Mouse (Mus musculus): ENCODE data around the gene Tmem176a. TPM values are rescaled to one million over a fixed set of nuclear protein-coding genes. Genes with fewer than 3 reads are reported as not detected.
"Not testable (repeated sequence)": the region's sequence is repeated elsewhere in the genome, so short reads cannot be mapped to it uniquely, and the experiment has no call there.

Tmem176a gene
- polyA plus RNA-seq, 1 experiment from 2014 or later: 102 TPM

DNA sequence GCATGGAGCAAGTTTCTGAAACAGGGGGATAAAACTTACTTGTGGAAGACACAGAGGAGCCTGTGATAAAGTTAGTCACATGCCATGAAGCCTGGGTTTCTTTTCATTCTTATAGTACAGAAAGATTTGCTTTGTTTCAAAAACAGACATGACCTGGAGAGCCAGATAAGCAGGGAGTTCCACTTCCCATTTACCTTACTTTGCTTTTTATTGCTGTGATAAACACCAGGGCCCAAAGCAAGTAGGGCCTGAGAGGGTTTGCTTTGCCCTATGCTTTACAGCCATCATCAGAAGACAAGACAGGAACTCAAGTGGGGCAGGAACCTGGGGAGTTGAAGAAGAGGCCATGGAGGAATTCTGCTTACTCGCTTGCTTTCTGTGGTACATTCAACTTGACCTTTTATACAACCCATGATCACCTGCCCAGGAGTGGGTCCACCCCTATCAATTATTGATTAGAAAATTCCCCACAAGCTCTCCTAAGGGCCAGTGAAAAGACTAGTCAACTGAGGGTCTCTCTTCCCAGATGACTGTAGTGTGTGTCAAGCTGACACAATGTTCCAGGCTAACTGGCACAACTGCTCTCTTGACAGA, 24.5 kb downstream of the Tmem176a start:
- Histone ChIP-seq H3K9me3 (no peaks in the 10 kb centered on the region), H3K9ac (no peak overlapping the region), H3K4me3 (no peak overlapping the region), H3K4me1 (peaks cover 11% of the 10 kb centered on the region; the same call in 1 of the 2 replicates), H3K4me2 (no peak overlapping the region), H3K36me3 (no peaks in the 10 kb centered on the region), H3K27me3 (replicated peaks) (no peaks in the 10 kb centered on the region), H3K27ac (replicated peaks) (no peak overlapping the region)
- no peak for ATAC-seq (ENCODE audit: extremely low read depth, insufficient number of reproducible peaks, low FRiP score, low TSS enrichment)
- WGBS: 91% methylated on average over 1 of the region's 1 CpGs

DNA sequence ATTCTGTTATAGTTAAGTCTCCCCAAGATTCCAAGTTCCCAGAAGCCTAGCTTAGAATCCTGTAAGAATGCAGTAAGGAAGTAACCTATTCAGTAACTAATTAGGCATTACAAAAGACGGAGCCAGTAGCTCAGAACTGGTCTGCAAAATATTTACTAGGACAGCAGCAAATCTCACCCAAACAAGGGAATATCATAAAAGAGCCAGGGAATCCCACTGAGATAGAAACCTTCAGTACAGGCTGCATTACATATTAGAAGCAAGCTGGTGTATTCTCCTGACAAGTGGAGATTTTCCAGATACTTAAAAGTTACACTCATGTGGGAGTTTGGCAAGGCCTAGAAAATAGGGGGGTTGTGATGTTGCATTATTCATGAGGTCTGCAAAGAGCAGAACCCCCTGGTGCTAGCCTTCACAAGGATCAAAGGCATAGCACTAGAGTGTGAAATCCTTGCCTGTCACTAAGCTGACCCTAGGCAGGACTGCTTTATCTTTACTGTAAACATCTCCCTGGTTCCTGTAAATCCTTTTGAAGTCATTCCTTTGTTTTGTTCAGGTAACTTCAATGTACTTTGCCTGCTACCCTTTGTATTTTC, 25.7 kb downstream of the Tmem176a start:
- H3K36me3 ChIP-seq; H3K27me3 ChIP-seq (replicated peaks); ATAC-seq (ENCODE audit: extremely low read depth, insufficient number of reproducible peaks, low FRiP score, low TSS enrichment); H3K9ac ChIP-seq; H3K4me2 ChIP-seq; H3K4me3 ChIP-seq; H3K9me3 ChIP-seq; H3K27ac ChIP-seq (replicated peaks): not testable (repeated sequence)
- peaks cover 11% of the 10 kb centered on the region; the same call in 1 of the 2 replicates for H3K4me1 ChIP-seq
- WGBS: 32% methylated on average over 1 of the region's 1 CpGs

DNA sequence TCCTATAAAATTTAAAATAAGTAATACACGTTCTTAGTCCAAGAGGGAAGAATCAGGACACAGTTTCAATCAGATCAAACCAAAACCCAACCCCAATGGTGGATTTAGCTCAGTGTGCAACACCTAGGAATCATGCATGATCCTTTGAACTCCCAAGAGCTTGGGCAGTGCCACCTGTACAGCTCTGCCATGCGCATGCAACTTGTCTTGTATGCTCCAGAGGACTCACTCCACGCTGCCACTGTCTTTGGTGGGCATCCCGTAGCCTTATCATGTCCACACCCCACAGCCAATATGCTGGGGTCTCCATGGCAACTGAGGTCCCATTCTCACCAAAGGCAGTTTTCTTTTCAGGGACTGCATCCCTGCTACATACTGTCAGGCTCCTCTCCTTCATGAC, 26.4 kb downstream of the Tmem176a start:
- peaks cover 6% of the 10 kb centered on the region; the same call in 1 of the 2 replicates for H3K4me1 ChIP-seq
- no peak for ATAC-seq (ENCODE audit: extremely low read depth, insufficient number of reproducible peaks, low FRiP score, low TSS enrichment)
- no peak overlapping the region for H3K4me3 ChIP-seq
- no peaks in the 10 kb centered on the region for H3K27me3 ChIP-seq (replicated peaks)
- H3K9ac ChIP-seq: no peak overlapping the region
- WGBS: 52% methylated on average over 4 of the region's 4 CpGs
- no peak overlapping the region for H3K4me2 ChIP-seq
- no peaks in the 10 kb centered on the region for H3K9me3 ChIP-seq
- no peaks in the 10 kb centered on the region for H3K36me3 ChIP-seq
- H3K27ac ChIP-seq (replicated peaks): no peak overlapping the region

DNA sequence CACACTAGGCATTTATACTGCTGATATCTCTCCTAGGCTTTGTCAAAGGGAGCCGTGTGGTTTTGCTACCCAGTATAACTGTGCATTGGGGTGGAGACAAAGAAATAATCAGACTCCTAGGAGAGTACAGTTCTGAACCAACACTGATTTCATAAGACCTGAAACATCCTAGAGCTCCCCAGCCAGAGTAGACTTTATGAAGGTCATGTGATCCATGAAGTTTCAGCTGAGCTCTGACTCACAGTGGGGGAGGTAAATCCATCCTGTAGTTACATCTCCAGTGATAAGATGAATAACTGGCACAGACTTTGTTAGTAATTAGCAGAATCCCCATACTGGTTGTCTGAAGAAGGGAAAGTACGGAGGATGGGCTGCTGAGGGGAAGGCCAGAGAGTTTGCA, 29.1 kb downstream of the Tmem176a start:
- Histone ChIP-seq H3K4me1 (no peaks in the 10 kb centered on the region), H3K4me3 (no peak overlapping the region), H3K4me2 (no peak overlapping the region), H3K9ac (no peak overlapping the region), H3K9me3 (no peaks in the 10 kb centered on the region), H3K27me3 (replicated peaks) (no peaks in the 10 kb centered on the region), H3K27ac (replicated peaks) (no peak overlapping the region), H3K36me3 (no peaks in the 10 kb centered on the region)
- ATAC-seq (ENCODE audit: extremely low read depth, insufficient number of reproducible peaks, low FRiP score, low TSS enrichment): no peak
- WGBS: 53% methylated on average over 2 of the region's 2 CpGs

DNA sequence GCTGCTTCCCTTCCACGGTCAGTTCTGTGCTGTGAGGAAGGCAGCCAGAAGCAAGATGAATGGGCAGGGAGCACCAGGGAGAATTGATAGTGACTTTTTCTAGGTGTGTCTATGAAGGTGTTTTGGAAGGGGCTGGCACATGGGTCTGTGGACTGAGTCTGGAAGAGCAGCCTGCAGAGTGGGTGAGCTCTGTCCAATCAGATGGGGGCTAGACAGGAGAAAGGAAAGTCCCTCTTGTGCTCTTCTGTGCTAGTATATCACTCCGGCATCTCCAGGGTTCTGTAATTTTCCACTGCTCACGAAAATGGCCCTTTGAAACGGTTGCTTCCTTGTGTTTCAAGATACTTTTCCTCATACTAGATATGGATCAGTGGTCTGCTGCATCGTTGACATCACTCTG, 31.9 kb downstream of the Tmem176a start, which contains the start of gene Aoc1:
Aoc1 (plus strand) TSS at position 301 of the 400 bp plus-strand sequence.
- WGBS: 73% methylated on average over 5 of the region's 5 CpGs
- H3K27ac ChIP-seq (replicated peaks): no peak within 1 kb of the TSS
- H3K4me2 ChIP-seq: no peak within 1 kb of the TSS
- no peaks in the 10 kb centered on the region for H3K27me3 ChIP-seq (replicated peaks)
- H3K9me3 ChIP-seq: no peaks in the 10 kb centered on the region
- H3K9ac ChIP-seq: no peak within 1 kb of the TSS
- H3K36me3 ChIP-seq: no peaks in the 10 kb centered on the region
- ATAC-seq (ENCODE audit: extremely low read depth, insufficient number of reproducible peaks, low FRiP score, low TSS enrichment): no peak
- no peak within 1 kb of the TSS for H3K4me3 ChIP-seq
- H3K4me1 ChIP-seq: no peaks in the 10 kb centered on the region

DNA sequence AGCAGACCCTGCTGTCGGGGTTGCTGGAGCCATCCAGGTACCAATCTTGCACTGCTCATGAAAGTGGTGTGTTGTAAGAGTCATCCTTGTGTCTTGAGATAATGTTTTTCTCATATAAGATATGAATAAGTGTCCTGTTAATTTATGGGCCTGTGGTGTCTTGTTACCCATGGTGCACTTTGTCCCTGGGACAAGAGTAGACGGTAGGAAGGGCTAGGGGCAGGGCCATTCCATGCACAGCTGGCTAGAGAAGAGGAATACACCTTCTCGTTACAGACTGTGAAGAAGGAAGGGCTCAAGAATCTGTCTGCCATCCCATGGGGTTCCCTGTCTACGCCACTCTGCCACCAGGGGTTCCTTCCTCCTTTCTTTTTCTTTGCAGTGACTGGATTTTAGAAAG, 33.9 kb downstream of the Tmem176a start:
- Histone ChIP-seq H3K9me3 (no peaks in the 10 kb centered on the region), H3K27ac (replicated peaks) (no peak overlapping the region), H3K4me2 (no peak overlapping the region), H3K9ac (no peak overlapping the region), H3K4me1 (no peaks in the 10 kb centered on the region), H3K36me3 (no peaks in the 10 kb centered on the region), H3K4me3 (no peak overlapping the region), H3K27me3 (replicated peaks) (no peaks in the 10 kb centered on the region)
- WGBS: 74% methylated on average over 4 of the region's 4 CpGs
- no peak for ATAC-seq (ENCODE audit: extremely low read depth, insufficient number of reproducible peaks, low FRiP score, low TSS enrichment)

DNA sequence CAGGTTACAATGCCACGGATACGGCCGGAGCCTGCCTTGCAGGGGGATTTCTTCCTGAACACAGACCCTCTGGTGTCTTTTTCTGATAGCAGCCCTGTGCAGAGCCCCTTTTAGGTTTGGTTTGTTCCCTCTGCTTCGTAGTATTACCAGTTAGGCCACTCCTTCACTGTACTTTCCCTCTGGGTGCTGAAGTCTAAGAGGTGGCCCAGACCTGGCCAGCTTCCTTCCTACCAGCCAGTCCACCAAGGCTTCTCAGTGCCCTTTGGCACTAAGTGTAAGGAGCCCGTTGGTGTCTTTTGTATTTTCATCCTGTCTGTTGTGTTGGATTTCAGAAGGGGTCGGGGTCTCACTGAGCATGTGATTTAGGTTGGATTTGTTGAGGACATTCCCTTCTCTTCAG, 34.8 kb downstream of the Tmem176a start:
- Histone ChIP-seq H3K4me1 (no peaks in the 10 kb centered on the region), H3K27me3 (replicated peaks) (no peaks in the 10 kb centered on the region), H3K9ac (no peak overlapping the region), H3K4me3 (no peak overlapping the region), H3K4me2 (no peak overlapping the region), H3K27ac (replicated peaks) (no peak overlapping the region), H3K9me3 (no peaks in the 10 kb centered on the region), H3K36me3 (no peaks in the 10 kb centered on the region)
- ATAC-seq (ENCODE audit: extremely low read depth, insufficient number of reproducible peaks, low FRiP score, low TSS enrichment): no peak
- WGBS: 76% methylated on average over 6 of the region's 6 CpGs

DNA sequence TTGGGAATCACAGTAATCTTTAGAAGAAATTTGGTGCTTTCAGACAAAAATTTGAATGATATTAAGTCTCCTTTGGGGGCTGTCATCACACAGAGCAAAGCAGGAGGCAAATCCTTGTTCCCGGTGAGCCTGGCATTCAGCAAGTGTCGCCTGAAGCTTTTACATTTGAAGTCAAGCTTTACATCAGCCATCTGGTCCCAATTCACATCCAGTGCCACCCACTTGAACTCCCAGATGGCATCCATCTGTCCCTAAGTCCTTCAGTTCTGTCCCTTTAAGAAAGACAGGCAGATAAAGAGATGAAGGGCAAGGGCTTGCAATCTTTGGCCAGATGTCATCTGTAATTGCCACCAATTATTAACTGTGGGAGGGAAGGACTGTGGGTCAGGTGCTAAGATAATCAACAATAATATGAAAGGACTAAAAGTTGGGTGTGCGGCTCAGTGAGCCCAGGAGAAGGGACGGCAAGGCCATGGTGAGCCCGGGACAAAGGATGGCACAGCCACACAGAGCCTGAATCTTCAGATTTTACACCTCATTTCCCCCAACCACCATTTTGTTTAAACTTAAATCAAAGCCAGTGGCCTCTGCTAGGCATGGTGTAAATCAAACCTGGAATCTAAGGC, 35.9 kb downstream of the Tmem176a start:
- no peak for ATAC-seq (ENCODE audit: extremely low read depth, insufficient number of reproducible peaks, low FRiP score, low TSS enrichment)
- Histone ChIP-seq H3K36me3 (no peaks in the 10 kb centered on the region), H3K4me3 (no peak overlapping the region), H3K4me1 (no peaks in the 10 kb centered on the region), H3K9ac (no peak overlapping the region), H3K9me3 (no peaks in the 10 kb centered on the region), H3K27me3 (replicated peaks) (no peaks in the 10 kb centered on the region), H3K4me2 (no peak overlapping the region), H3K27ac (replicated peaks) (no peak overlapping the region)
- 55% methylated on average over 5 of the region's 5 CpGs for whole genome bisulfite sequencing

DNA sequence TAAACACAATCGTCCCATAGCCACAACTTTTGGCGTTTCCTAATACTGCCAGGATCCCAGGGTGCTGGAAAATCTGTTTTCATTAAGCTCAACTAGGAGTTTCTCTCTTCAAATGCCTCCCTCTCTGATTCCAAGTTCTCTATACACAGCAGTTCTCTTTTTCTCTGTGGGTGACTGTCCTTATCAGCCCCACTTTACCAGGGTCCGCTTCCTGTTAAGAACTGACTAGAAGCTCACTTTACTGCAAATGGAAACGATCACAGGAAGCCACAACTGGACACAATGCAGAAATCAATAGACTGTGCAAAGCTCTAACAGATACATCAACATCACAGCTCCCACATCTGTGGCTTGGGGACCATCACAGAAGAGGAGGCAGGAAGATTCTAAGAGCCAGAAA, 53.5 kb downstream of the Tmem176a start:
- ATAC-seq (ENCODE audit: extremely low read depth, insufficient number of reproducible peaks, low FRiP score, low TSS enrichment): no peak
- Histone ChIP-seq H3K27ac (replicated peaks) (no peak overlapping the region), H3K9me3 (no peaks in the 10 kb centered on the region), H3K27me3 (replicated peaks) (no peaks in the 10 kb centered on the region), H3K4me2 (no peak overlapping the region), H3K4me1 (peaks cover 3% of the 10 kb centered on the region), H3K4me3 (no peak overlapping the region), H3K9ac (no peak overlapping the region), H3K36me3 (no peaks in the 10 kb centered on the region)
- WGBS: 45% methylated on average over 4 of the region's 4 CpGs

DNA sequence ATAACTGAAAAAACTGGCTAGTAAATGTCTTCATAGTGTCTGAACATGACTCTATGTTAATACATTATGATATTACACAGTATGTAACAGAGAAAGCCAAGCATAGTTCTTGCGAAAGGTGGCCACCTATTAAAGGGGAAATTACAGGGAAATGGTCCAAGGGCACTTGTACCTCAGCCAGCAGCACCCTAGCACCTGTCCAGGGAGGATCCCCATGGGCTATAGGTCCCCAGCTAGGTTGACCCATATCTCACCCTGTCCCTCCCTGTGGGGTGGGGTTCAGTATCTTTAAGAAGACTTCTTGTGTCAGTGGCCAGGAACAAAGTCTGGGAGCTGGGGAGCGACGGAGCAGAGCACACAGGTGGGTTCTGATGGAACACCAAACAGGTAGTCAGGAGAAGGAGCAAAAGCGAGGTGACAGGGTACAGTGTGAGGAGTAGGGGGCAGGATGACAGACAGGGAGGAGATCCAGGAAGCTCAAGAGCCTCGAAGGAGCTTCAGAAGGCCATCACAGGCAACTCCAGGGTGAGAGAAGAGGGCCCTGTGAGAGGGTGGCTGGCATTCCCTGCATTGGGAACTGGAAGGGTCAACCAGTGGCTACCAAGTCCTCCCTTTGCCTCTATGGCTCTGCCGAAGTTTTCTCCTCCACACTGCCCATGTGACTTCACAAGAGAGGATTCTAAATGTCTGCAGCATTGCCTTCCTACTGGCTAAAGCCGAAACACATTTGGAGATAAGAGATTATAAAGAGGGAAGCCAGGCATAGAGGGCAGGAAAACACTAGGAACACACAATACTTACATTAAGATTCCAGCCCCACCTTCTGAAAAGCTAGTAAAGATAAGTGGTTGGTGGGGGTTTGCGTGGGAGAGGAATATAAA, 54.5 kb downstream of the Tmem176a start:
- no peak overlapping the region for H3K27ac ChIP-seq (replicated peaks)
- no peaks in the 10 kb centered on the region for H3K36me3 ChIP-seq
- peaks cover 3% of the 10 kb centered on the region for H3K4me1 ChIP-seq
- WGBS: 67% methylated on average over 8 of the region's 8 CpGs
- H3K4me3 ChIP-seq: no peak overlapping the region
- H3K9ac ChIP-seq: no peak overlapping the region
- ATAC-seq (ENCODE audit: extremely low read depth, insufficient number of reproducible peaks, low FRiP score, low TSS enrichment): no peak
- no peaks in the 10 kb centered on the region for H3K27me3 ChIP-seq (replicated peaks)
- no peaks in the 10 kb centered on the region for H3K9me3 ChIP-seq
- no peak overlapping the region for H3K4me2 ChIP-seq

DNA sequence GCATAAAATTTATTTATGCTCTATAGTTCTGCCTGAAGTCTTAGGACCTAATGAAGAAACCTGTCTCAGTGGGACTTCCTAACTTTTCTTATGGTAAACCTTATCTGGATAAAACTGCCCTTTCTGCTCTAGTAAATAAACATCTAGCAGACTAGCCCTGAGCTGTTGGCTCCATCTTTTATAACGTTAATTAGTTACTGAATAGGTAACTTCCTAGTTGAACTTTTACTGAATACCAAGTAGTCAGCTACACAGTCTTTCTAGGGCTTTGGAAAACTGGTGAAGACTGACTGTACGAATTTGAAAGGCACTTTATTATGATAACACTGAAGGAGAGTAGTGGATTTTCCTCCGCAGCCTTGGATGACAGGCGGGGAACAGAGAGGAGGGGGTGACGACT, 55.2 kb downstream of the Tmem176a start:
- Histone ChIP-seq H3K9ac (no peak overlapping the region), H3K27me3 (replicated peaks) (no peaks in the 10 kb centered on the region), H3K4me2 (no peak overlapping the region), H3K4me1 (peaks cover 3% of the 10 kb centered on the region), H3K4me3 (no peak overlapping the region), H3K27ac (replicated peaks) (no peak overlapping the region), H3K36me3 (no peaks in the 10 kb centered on the region), H3K9me3 (no peaks in the 10 kb centered on the region)
- no peak for ATAC-seq (ENCODE audit: extremely low read depth, insufficient number of reproducible peaks, low FRiP score, low TSS enrichment)
- WGBS: 80% methylated on average over 5 of the region's 5 CpGs

All from heart, embryonic 13.5 days (tissue).